Mouse (Mus musculus) frontal cortex, adult 2 months (tissue): Measurements from ENCODE around the gene Nt5c2. TPM values are rescaled to one million over a fixed set of nuclear protein-coding genes. Genes with fewer than 3 reads are reported as not detected.
A peak's percentile ranks its signal among the peaks of the same experiment; 100 is the strongest.

Source experiments
- DNase-seq, 2 experiments: peaks; one replicate each; pipeline ENCODE4 v3.0.0; 2022; ENCODE audit warnings: low spot score in 1 of 2; ENCODE audit errors: extremely low spot score in 1 of 2
- polyA plus RNA-seq: library from polyadenylated mRNA; depleted of rRNA; stranded (reverse); fragments of >200 nt; gene quantifications from 2 replicates; pipeline ENCODE4 v1.2.3, GENCODE M21; 2012

The Nt5c2 gene
- polyA plus RNA-seq, 1 experiment, result 53.3 TPM

- DNase-seq, result no peak
Observed at GRCm38 (mm10) chr19:46937173-46937572, 77.8 kb downstream of the Nt5c2 start.

- DNase-seq, result no peak
Observed at GRCm38 (mm10) chr19:46934025-46934424, 80.9 kb downstream of the Nt5c2 start.

DNA sequence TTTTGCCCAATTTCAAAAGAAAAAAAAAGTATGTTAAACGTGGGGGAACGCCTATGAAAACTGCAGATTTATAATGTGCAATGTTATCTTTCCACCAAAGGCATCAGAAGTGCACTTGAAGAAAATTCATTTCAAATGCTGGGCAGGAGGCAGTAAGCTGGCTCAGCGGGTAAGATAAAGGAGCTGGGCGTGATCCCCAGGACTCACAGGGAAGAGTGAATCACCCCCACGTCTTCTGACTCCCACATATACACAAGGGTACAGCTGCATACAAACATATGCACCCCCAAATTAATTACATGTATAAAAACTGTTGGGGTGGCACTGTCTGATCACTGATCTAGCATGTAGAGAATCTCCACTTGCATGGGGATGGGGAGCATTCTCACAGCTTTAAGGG, 82.3 kb downstream of the Nt5c2 start:
- DNase-seq, result no peak

- DNase-seq, result no peak
Observed at GRCm38 (mm10) chr19:46930026-46930425, 84.9 kb downstream of the Nt5c2 start.

DNA sequence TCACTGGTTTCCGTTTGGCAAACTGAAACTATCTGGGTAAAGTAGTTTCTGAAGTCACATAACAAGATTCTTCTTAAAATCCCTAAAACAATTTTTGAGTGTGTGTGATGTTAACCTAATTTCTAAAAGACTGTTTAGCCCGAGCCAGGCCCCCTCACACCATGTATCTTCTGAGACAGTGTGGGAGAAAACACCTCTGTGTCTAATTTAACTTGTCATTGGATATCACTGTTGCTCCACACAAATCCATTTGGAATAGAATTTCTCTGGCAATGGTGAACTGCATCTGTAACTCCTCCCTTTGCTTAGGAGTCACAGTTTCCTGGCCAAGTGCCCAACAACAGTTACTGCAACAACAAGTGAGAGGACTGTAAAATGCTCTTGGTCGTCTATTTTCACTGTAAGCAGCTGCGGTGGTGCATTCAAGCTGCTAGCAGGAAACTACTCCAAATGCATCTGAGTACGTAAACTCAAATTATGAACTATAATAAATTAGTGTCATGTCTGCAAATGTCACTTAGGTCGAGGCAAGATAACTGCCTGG, 85.8 kb downstream of the Nt5c2 start:
- peak in 1 of 2 experiments; percentile 46 for DNase-seq

- DNase-seq, result no peak
Observed at GRCm38 (mm10) chr19:46928136-46928535, 86.8 kb downstream of the Nt5c2 start.

DNA sequence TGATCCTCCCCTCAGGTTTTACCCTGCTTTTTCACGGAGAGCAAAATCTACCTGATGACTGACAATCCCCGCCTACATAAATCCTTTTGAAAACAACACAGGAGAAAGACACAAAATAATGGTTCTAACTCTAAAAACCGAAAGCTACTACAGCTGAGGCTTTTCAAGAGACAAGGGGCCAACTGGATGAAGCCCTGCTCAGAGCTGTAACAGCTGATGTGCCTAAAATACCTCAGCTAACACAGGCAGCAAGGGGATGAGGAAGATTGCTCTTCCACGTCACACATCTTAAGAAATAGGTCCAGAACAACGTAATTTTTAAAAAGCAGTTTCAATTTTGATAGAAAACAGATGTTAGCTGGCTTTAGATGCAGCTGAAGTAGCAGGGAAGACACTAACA, 88.0 kb downstream of the Nt5c2 start:
- no peak for DNase-seq

- no peak for DNase-seq
Observed at GRCm38 (mm10) chr19:46926357-46926756, 88.6 kb downstream of the Nt5c2 start.

- no peak for DNase-seq
Observed at GRCm38 (mm10) chr19:46920571-46920970, 94.4 kb downstream of the Nt5c2 start.

DNA sequence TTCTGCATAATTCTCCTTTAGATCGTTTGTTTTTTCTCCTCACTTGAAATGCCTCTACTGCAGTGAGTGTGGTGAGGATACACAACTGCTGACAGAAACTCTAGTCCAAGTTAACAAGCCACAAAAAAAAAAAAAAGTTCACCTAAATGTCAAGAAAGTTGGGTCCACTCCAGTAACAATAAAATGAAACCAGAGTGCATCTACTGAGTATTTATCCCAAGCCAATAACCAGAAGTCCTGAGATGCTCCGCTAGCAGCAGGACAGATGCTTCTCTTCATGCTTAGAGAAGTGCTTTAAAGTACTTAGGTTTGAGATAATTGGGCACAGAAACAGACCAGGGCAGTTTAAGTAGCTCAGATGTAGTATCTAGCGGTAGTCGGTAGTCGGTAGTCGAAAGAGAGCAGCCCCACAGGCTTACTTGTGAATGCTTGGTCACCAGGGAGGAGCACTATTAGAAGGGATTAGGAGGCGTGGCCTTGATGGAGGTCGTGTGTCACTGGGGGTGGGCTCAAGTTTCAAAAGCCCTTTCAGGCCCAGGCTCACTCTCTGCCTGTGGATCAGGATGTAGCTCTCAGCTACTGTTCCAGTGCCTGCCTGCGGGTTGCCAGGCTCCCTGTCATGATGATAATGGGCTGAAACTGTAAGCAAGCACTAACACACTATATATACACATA, 99.4 kb downstream of the Nt5c2 start:
- DNase-seq, result no peak

DNA sequence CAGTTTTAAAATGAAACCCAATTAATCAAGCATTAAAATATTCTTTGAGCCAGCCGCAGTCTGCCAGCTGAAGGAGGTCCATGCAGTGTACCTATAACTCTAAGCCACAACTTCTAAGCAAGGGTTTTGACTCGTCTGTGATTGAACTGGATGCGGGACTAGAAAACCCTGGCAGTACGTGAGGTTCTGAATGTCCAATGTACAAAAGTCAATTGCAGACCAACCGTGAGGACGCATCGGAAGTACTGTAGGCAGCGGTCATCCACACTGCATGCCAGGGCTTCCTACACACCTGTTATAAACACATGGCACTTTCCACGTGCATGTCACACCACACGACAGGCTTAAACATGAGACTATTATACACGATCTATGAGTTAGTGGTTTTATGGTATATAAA, 101.3 kb downstream of the Nt5c2 start:
- DNase-seq, result no peak

GRCm38 (mm10) chr19:46911492-46911891, 103.5 kb downstream of the Nt5c2 start:
- no peak for DNase-seq

- peak; percentile 57 to 65 for DNase-seq
Observed at GRCm38 (mm10) chr19:46908977-46909376, 106.0 kb downstream of the Nt5c2 start.

DNA sequence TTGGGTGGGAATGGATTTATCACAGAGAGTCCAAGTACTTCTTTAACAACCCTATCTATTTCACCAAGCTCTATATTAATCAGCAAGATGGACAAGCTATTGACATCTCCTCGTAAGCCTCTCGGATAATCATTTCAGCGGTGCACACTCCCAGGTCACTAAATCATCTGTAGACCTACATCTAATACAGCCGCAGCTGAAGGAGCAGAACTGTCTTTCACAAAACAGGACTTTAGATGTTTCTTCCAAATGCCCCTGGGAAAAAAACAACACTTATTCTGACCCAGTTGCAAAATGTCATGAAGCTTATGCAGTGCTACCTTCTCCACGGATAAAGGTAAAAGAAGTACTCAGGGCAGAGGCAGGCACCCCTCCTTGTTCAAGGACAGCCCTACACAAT, 106.7 kb downstream of the Nt5c2 start:
- no peak for DNase-seq

- DNase-seq, result no peak
Observed at GRCm38 (mm10) chr19:46905971-46906370, 109.0 kb downstream of the Nt5c2 start.

DNA sequence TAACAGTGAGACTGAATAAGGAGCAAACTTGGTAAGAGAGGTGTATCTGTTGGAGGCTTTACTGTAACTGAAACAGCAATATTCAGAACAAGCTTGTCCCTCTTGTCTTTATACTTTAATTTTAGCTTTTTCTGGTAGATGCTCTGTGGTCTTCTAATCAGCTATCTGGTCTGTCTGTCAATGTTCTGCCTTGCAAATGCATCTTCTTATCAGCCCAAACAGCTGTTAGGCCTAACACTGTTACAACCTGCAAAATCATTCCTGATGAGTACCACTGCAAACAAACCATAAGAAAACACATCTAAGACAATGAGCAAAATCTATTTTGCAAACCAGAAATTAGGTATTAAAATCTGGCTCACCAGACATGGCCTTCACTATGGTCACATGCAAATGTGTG, 109.6 kb downstream of the Nt5c2 start:
- DNase-seq, result no peak

GRCm38 (mm10) chr19:46904907-46905306, 110.0 kb downstream of the Nt5c2 start:
- no peak for DNase-seq

- DNase-seq, result no peak
Observed at GRCm38 (mm10) chr19:46903379-46903778, 111.6 kb downstream of the Nt5c2 start.

GRCm38 (mm10) chr19:46901323-46901722, 113.6 kb downstream of the Nt5c2 start:
- no peak for DNase-seq

DNA sequence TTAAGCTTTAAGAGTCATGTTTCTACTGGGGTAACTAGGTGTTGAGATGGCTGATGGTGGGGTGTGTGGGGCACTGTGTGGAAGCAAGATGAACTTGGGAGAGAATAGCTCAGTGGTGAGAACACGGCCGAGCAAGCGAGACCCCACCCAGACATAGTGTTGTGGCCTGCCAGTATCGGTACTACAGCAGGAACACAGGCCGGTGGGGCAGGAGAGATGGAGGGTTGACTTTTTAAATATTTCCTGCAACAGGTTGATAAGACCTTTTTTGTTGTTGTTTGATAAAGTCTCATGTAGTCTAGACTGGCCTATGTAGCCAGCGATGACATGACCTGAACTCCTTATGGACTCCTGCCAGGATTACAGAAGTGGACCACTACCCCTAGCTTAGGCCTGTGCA, 114.2 kb downstream of the Nt5c2 start:
- DNase-seq, result no peak

- DNase-seq, result no peak
Observed at GRCm38 (mm10) chr19:46899871-46900270, 115.1 kb downstream of the Nt5c2 start.

- no peak for DNase-seq
Observed at GRCm38 (mm10) chr19:46899306-46899705, 115.6 kb downstream of the Nt5c2 start.

DNA sequence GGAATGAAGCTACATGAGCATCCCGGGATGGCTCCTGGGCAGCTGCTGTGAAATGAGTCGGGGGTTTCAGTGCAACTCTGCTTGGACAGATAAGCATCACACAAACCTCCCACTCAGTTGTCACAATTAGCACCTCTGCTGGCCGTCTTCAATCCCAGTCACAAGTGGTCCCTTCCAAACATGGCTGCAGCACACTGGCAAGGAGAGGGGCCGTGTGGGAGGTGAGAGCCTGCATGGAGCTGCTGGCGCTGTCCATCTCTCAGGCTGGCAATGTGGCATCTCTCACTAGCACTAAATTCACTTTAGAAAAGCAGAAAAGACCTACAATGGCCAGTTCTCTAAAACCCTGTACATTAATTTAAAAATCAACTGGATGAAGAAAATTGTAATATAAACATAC, 116.7 kb downstream of the Nt5c2 start:
- DNase-seq, result peak in 1 of 2 experiments; percentile 47
